Mouse (Mus musculus) adrenal gland, postnatal 36 days (tissue): ENCODE results near the gene Habp4. TPM values are rescaled to one million over a fixed set of nuclear protein-coding genes. Genes with fewer than 3 reads are reported as not detected.

ENCODE experiments used
- DNase-seq, 2 experiments: peaks; one replicate each; pipeline ENCODE4 v3.0.0; 2021; ENCODE audit warnings: mixed read lengths in 1 of 2
- total RNA-seq, 2 experiments: library from RNA; stranded (reverse); gene quantifications; 2 replicates each; pipeline ENCODE4 v1.2.3; 2021

The Habp4 gene
- total RNA-seq, 2 experiments from 2014 or later: 25.8 to 27.3 TPM

DNA sequence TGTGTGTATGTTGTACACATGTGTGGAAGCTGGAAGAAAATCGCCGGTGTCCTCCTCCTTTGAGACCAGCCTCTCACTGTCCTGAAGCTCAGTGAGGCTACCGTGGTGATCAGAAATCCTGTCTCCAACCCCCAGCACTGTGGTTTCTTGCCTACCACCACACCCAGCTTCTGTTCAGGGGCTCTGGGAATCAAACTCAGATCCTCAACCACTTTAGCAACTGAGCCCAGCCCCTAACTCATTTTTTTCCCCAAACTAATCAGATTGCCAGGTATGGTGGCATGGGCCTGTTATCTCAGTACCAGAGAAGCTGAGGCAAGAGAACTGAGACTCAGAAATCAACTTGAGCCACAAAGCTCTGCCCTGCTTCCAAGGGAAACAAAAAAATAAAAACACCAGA, 74.2 kb downstream of the Habp4 start:
- DNase-seq: no peak

Other genes starting within 250 kb of the Habp4 start
- 1 to 10 TPM; 1.2 to 1.4 TPM for gene Hsd17b3, start 72.6 kb upstream of the Habp4 start, total RNA-seq
- gene Slc35d2, start 32.5 kb upstream of the Habp4 start, total RNA-seq: 1 to 10 TPM; 5.9 to 7.8 TPM
- gene Zfp367, start 8.6 kb upstream of the Habp4 start, total RNA-seq: 10 to 100 TPM; 23.7 to 32.5 TPM
- 10 to 100 TPM in 1 of 2 experiments, 1 to 10 TPM in 1; 9.9 to 11.3 TPM for gene Cdc14b, start 113.5 kb downstream of the Habp4 start, total RNA-seq
- gene Aaed1, start 150.9 kb downstream of the Habp4 start, total RNA-seq: 10 to 100 TPM; 34.1 to 50.3 TPM
- 100 to 1,000 TPM; 206 to 799 TPM for gene Ctsl, start 209.1 kb downstream of the Habp4 start, total RNA-seq